Mouse (Mus musculus): ENCODE data around the gene Kcnc1.

GRCm38 (mm10) chr7:46433874-46434273, 37.6 kb downstream of the Kcnc1 start:
- TF ChIP-seq CTCF (conservative IDR thresholded peaks at IDR 0.05; ENCODE audit: insufficient read depth, insufficient read length, low read depth, low read length) (no peak), POLR2A (IDR thresholded peaks at IDR 0.05; ENCODE audit: low read depth, low read length) (no peak)
